Mouse (Mus musculus): ENCODE results near the gene Gm18596. TPM values are rescaled to one million over a fixed set of nuclear protein-coding genes. Genes with fewer than 3 reads are reported as not detected.
"Not testable (repeated sequence)": the region's sequence is repeated elsewhere in the genome, so short reads cannot be mapped to it uniquely, and the experiment has no call there.

The Gm18596 gene
- polyA plus RNA-seq, 1 experiment, result not detected

GRCm38 (mm10) chr10:77715507-77715906, 26.9 kb downstream of the Gm18596 start, which contains the start of gene Gm10142:
Gene Gm10142 (plus strand): TSS chr10:77715807.
- 71% methylated on average over 1 of the region's 1 CpGs for WGBS
- TF ChIP-seq POLR2A (IDR thresholded peaks at IDR 0.05; ENCODE audit: borderline replicate concordance, control insufficient read depth, low read depth, low read length) (no peak), CTCF (IDR thresholded peaks at IDR 0.05; ENCODE audit: control insufficient read depth, insufficient read depth, low read length) (no peak)
- H3K4me3 ChIP-seq (replicated peaks; ENCODE audit: control insufficient read depth, low read depth, low read length), result no peak within 1 kb of the TSS

DNA sequence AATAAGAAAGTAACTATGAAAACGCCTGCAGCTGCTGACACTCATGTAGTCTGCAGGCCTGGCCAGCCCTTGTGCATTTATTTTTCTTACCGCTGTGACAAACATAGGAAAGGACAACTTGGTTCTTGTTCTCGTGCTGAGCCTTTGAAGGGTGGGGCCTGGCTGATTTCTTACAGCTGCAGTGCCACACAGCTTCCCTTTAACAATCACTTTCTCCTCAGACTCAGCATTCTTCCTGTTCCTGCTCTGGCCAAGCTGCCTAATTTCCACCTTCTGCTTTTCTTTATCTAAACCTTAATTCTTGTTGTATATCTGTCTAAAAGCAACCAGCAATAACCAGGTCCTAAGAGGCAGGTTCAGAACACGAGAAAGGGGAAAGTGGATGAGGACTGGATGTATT, 28.7 kb downstream of the Gm18596 start:
- TF ChIP-seq CTCF (IDR thresholded peaks at IDR 0.05; ENCODE audit: control insufficient read depth, insufficient read depth, low read length) (no peak), POLR2A (IDR thresholded peaks at IDR 0.05; ENCODE audit: borderline replicate concordance, control insufficient read depth, low read depth, low read length) (no peak)
- Histone ChIP-seq H3K4me1 (ENCODE audit: control insufficient read depth, insufficient read depth, low read length) (peaks cover 1% of the 10 kb centered on the region), H3K27ac (ENCODE audit: control insufficient read depth, insufficient read depth, low read depth, low read length, poor library complexity) (no peak overlapping the region), H3K4me3 (replicated peaks; ENCODE audit: control insufficient read depth, low read depth, low read length) (no peak overlapping the region)
- 13% methylated on average over 4 of the region's 4 CpGs for WGBS

More at GRCm38 (mm10) chr10:77715507-77715906, 26.9 kb downstream of the Gm18596 start, which contains the start of gene Gm10142:
- no peak within 1 kb of the TSS for H3K27ac ChIP-seq (ENCODE audit: control insufficient read depth, insufficient read depth, low read depth, low read length, poor library complexity)
- H3K4me1 ChIP-seq (ENCODE audit: control insufficient read depth, insufficient read depth, low read length), result peaks cover 1% of the 10 kb centered on the region

GRCm38 (mm10) chr10:77711157-77711556, 31.3 kb downstream of the Gm18596 start, which contains the start of gene Gm10024:
Gene Gm10024 (plus strand): TSS chr10:77711457.
- not testable (repeated sequence) for H3K4me1 ChIP-seq (ENCODE audit: control insufficient read depth, insufficient read depth, low read length); H3K27ac ChIP-seq (ENCODE audit: control insufficient read depth, insufficient read depth, low read depth, low read length, poor library complexity); H3K4me3 ChIP-seq (replicated peaks; ENCODE audit: control insufficient read depth, low read depth, low read length)

- 68% methylated on average over 3 of the region's 3 CpGs for WGBS
- Histone ChIP-seq H3K4me3 (replicated peaks; ENCODE audit: control insufficient read depth, low read depth, low read length) (no peak overlapping the region), H3K4me1 (ENCODE audit: control insufficient read depth, insufficient read depth, low read length) (peaks cover 1% of the 10 kb centered on the region), H3K27ac (ENCODE audit: control insufficient read depth, insufficient read depth, low read depth, low read length, poor library complexity) (no peak overlapping the region)
- no peak for TF ChIP-seq CTCF (IDR thresholded peaks at IDR 0.05; ENCODE audit: control insufficient read depth, insufficient read depth, low read length)
- TF ChIP-seq POLR2A (IDR thresholded peaks at IDR 0.05; ENCODE audit: borderline replicate concordance, control insufficient read depth, low read depth, low read length), result no peak
Measured at GRCm38 (mm10) chr10:77709831-77710230, 32.6 kb downstream of the Gm18596 start.

GRCm38 (mm10) chr10:77706326-77706725, 36.1 kb downstream of the Gm18596 start, which contains the start of gene Gm10272:
Gene Gm10272 (plus strand): TSS chr10:77706626.
- H3K27ac ChIP-seq (ENCODE audit: control insufficient read depth, insufficient read depth, low read depth, low read length, poor library complexity), result no peak within 1 kb of the TSS
- no peaks in the 10 kb centered on the region for H3K4me1 ChIP-seq (ENCODE audit: control insufficient read depth, insufficient read depth, low read length)
- no peak within 1 kb of the TSS for H3K4me3 ChIP-seq (replicated peaks; ENCODE audit: control insufficient read depth, low read depth, low read length)
- WGBS, result 60% methylated on average over 1 of the region's 1 CpGs
- no peak for TF ChIP-seq CTCF (IDR thresholded peaks at IDR 0.05; ENCODE audit: control insufficient read depth, insufficient read depth, low read length)
- no peak for TF ChIP-seq POLR2A (IDR thresholded peaks at IDR 0.05; ENCODE audit: borderline replicate concordance, control insufficient read depth, low read depth, low read length)

- Histone ChIP-seq H3K27ac (ENCODE audit: control insufficient read depth, insufficient read depth, low read depth, low read length, poor library complexity) (no peak within 1 kb of the TSS), H3K4me1 (ENCODE audit: control insufficient read depth, insufficient read depth, low read length) (no peaks in the 10 kb centered on the region), H3K4me3 (replicated peaks; ENCODE audit: control insufficient read depth, low read depth, low read length) (no peak within 1 kb of the TSS)
- WGBS, result 50% methylated on average over 4 of the region's 4 CpGs
- TF ChIP-seq POLR2A (IDR thresholded peaks at IDR 0.05; ENCODE audit: borderline replicate concordance, control insufficient read depth, low read depth, low read length) (no peak), CTCF (IDR thresholded peaks at IDR 0.05; ENCODE audit: control insufficient read depth, insufficient read depth, low read length) (no peak)
Measured at GRCm38 (mm10) chr10:77697133-77697532, 45.3 kb downstream of the Gm18596 start, which contains the start of gene Gm9508. Gene Gm9508 (minus strand): TSS chr10:77697233.

Other genes with a start within 250 kb of the Gm18596 start
- 12.3 and 29.2 TPM in 2 replicates for gene Fam207a, start 226.9 kb downstream of the Gm18596 start, polyA plus RNA-seq (2011; ENCODE audit: insufficient read depth, insufficient read length, low replicate concordance, missing spikeins)
- gene Itgb2, start 212.4 kb downstream of the Gm18596 start, polyA plus RNA-seq (2011; ENCODE audit: insufficient read depth, insufficient read length, low replicate concordance, missing spikeins), result 27.2 and 69.1 TPM in 2 replicates
- 38.1 and 67.0 TPM in 2 replicates for gene Pttg1ip, start 160.9 kb downstream of the Gm18596 start, polyA plus RNA-seq (2011; ENCODE audit: insufficient read depth, insufficient read length, low replicate concordance, missing spikeins)
- gene Sumo3, start 136.5 kb downstream of the Gm18596 start, polyA plus RNA-seq (2011; ENCODE audit: insufficient read depth, insufficient read length, low replicate concordance, missing spikeins), result 69.9 and 76.0 TPM in 2 replicates
- not detected in 2 replicates for gene Gm49325, start 136.4 kb downstream of the Gm18596 start, polyA plus RNA-seq (2011; ENCODE audit: insufficient read depth, insufficient read length, low replicate concordance, missing spikeins)
- 21.5 and 35.5 TPM in 2 replicates for gene Ube2g2, start 120.4 kb downstream of the Gm18596 start, polyA plus RNA-seq (2011; ENCODE audit: insufficient read depth, insufficient read length, low replicate concordance, missing spikeins)
- not detected in 2 replicates for gene Tspear, start 56.1 kb downstream of the Gm18596 start, polyA plus RNA-seq (2011; ENCODE audit: insufficient read depth, insufficient read length, low replicate concordance, missing spikeins)
- not detected in 2 replicates for gene Gm19402, start 51.9 kb downstream of the Gm18596 start, polyA plus RNA-seq (2011; ENCODE audit: insufficient read depth, insufficient read length, low replicate concordance, missing spikeins)
- gene Gm9508, start 45.4 kb downstream of the Gm18596 start, polyA plus RNA-seq (2011; ENCODE audit: insufficient read depth, insufficient read length, low replicate concordance, missing spikeins), result not detected in 2 replicates
- not detected in 2 replicates for gene Gm10272, start 36.0 kb downstream of the Gm18596 start, polyA plus RNA-seq (2011; ENCODE audit: insufficient read depth, insufficient read length, low replicate concordance, missing spikeins)
- gene Gm10024, start 31.2 kb downstream of the Gm18596 start, polyA plus RNA-seq (2011; ENCODE audit: insufficient read depth, insufficient read length, low replicate concordance, missing spikeins), result not detected in 2 replicates
- gene Gm10142, start 26.8 kb downstream of the Gm18596 start, polyA plus RNA-seq (2011; ENCODE audit: insufficient read depth, insufficient read length, low replicate concordance, missing spikeins), result not detected in 2 replicates
- gene Krtap12-1, start 22.0 kb downstream of the Gm18596 start, polyA plus RNA-seq (2011; ENCODE audit: insufficient read depth, insufficient read length, low replicate concordance, missing spikeins), result not detected in 2 replicates
- gene Gm10100, start 16.2 kb downstream of the Gm18596 start, polyA plus RNA-seq (2011; ENCODE audit: insufficient read depth, insufficient read length, low replicate concordance, missing spikeins), result not detected in 2 replicates
- gene Gm9736, start 8.7 kb upstream of the Gm18596 start, polyA plus RNA-seq (2011; ENCODE audit: insufficient read depth, insufficient read length, low replicate concordance, missing spikeins), result not detected in 2 replicates
- not detected in 2 replicates for gene Gm3233, start 17.0 kb upstream of the Gm18596 start, polyA plus RNA-seq (2011; ENCODE audit: insufficient read depth, insufficient read length, low replicate concordance, missing spikeins)
- not detected in 2 replicates for gene Gm3238, start 28.7 kb upstream of the Gm18596 start, polyA plus RNA-seq (2011; ENCODE audit: insufficient read depth, insufficient read length, low replicate concordance, missing spikeins)
- not detected in 2 replicates for gene Gm7138, start 34.3 kb upstream of the Gm18596 start, polyA plus RNA-seq (2011; ENCODE audit: insufficient read depth, insufficient read length, low replicate concordance, missing spikeins)
- gene Gm3250, start 39.9 kb upstream of the Gm18596 start, polyA plus RNA-seq (2011; ENCODE audit: insufficient read depth, insufficient read length, low replicate concordance, missing spikeins), result not detected in 2 replicates
- not detected in 2 replicates for gene Gm7137, start 45.6 kb upstream of the Gm18596 start, polyA plus RNA-seq (2011; ENCODE audit: insufficient read depth, insufficient read length, low replicate concordance, missing spikeins)
- not detected in 2 replicates for gene Gm9639, start 52.4 kb upstream of the Gm18596 start, polyA plus RNA-seq (2011; ENCODE audit: insufficient read depth, insufficient read length, low replicate concordance, missing spikeins)
- gene Gm19668, start 56.5 kb upstream of the Gm18596 start, polyA plus RNA-seq (2011; ENCODE audit: insufficient read depth, insufficient read length, low replicate concordance, missing spikeins), result not detected in 2 replicates
- gene Gm9507, start 69.2 kb upstream of the Gm18596 start, polyA plus RNA-seq (2011; ENCODE audit: insufficient read depth, insufficient read length, low replicate concordance, missing spikeins), result not detected in 2 replicates
- gene Gm2696, start 72.0 kb upstream of the Gm18596 start, polyA plus RNA-seq (2011; ENCODE audit: insufficient read depth, insufficient read length, low replicate concordance, missing spikeins), result not detected in 2 replicates
- not detected in 2 replicates for gene Krtap10-4, start 84.5 kb upstream of the Gm18596 start, polyA plus RNA-seq (2011; ENCODE audit: insufficient read depth, insufficient read length, low replicate concordance, missing spikeins)
- gene Krtap10-10, start 93.3 kb upstream of the Gm18596 start, polyA plus RNA-seq (2011; ENCODE audit: insufficient read depth, insufficient read length, low replicate concordance, missing spikeins), result not detected in 2 replicates
- not detected in 2 replicates for gene Gm36176, start 104.2 kb upstream of the Gm18596 start, polyA plus RNA-seq (2011; ENCODE audit: insufficient read depth, insufficient read length, low replicate concordance, missing spikeins)
- not detected in 2 replicates for gene Gm10318, start 110.2 kb upstream of the Gm18596 start, polyA plus RNA-seq (2011; ENCODE audit: insufficient read depth, insufficient read length, low replicate concordance, missing spikeins)
- not detected in 2 replicates for gene Gm3285, start 119.3 kb upstream of the Gm18596 start, polyA plus RNA-seq (2011; ENCODE audit: insufficient read depth, insufficient read length, low replicate concordance, missing spikeins)
- gene Lrrc3, start 159.9 kb upstream of the Gm18596 start, polyA plus RNA-seq (2011; ENCODE audit: insufficient read depth, insufficient read length, low replicate concordance, missing spikeins), result 0.70 TPM in 1 of 2 replicates, not detected in the other
- 19.2 and 53.7 TPM in 2 replicates for gene Trpm2, start 227.9 kb upstream of the Gm18596 start, polyA plus RNA-seq (2011; ENCODE audit: insufficient read depth, insufficient read length, low replicate concordance, missing spikeins)
- gene 1810043G02Rik, start 235.9 kb upstream of the Gm18596 start, polyA plus RNA-seq (2011; ENCODE audit: insufficient read depth, insufficient read length, low replicate concordance, missing spikeins), result 4.4 and 5.8 TPM in 2 replicates